Mouse (Mus musculus): ENCODE results near the gene Pde6b. TPM values are rescaled to one million over a fixed set of nuclear protein-coding genes. Genes with fewer than 3 reads are reported as not detected.

Gene Pde6b
- total RNA-seq, 2 experiments from 2014 or later, result 0.25 to 0.33 TPM

- no peak for DNase-seq (ENCODE audit: extremely low spot score in 1 of 2, low spot score in 1 of 2)
These were observed 2.6 kb upstream of the Pde6b start for GRCm38 (mm10) chr5:108385632-108386031.

GRCm38 (mm10) chr5:108386449-108386848 is 1.7 kb upstream of the Pde6b start:
- no peak for DNase-seq (ENCODE audit: extremely low spot score in 1 of 2, low spot score in 1 of 2)

GRCm38 (mm10) chr5:108389744-108390143 is 1.6 kb downstream of the Pde6b start:
- DNase-seq (ENCODE audit: extremely low spot score in 1 of 2, low spot score in 1 of 2), result no peak

- no peak for DNase-seq (ENCODE audit: extremely low spot score in 1 of 2, low spot score in 1 of 2)
These were observed 15.3 kb downstream of the Pde6b start for GRCm38 (mm10) chr5:108403453-108403852.

GRCm38 (mm10) chr5:108405460-108405859 is 17.3 kb downstream of the Pde6b start:
- DNase-seq (ENCODE audit: extremely low spot score in 1 of 2, low spot score in 1 of 2), result no peak

- no peak for DNase-seq (ENCODE audit: extremely low spot score in 1 of 2, low spot score in 1 of 2)
These were observed 18.8 kb downstream of the Pde6b start for GRCm38 (mm10) chr5:108406977-108407376.

GRCm38 (mm10) chr5:108414711-108415110 is 26.5 kb downstream of the Pde6b start:
- no peak for DNase-seq (ENCODE audit: extremely low spot score in 1 of 2, low spot score in 1 of 2)

GRCm38 (mm10) chr5:108422741-108423140 is 34.5 kb downstream of the Pde6b start:
- no peak for DNase-seq (ENCODE audit: extremely low spot score in 1 of 2, low spot score in 1 of 2)

GRCm38 (mm10) chr5:108423427-108423826 is 35.2 kb downstream of the Pde6b start:
- no peak for DNase-seq (ENCODE audit: extremely low spot score in 1 of 2, low spot score in 1 of 2)

- DNase-seq (ENCODE audit: extremely low spot score in 1 of 2, low spot score in 1 of 2), result peak in 1 of 2 experiments; percentile 57
These were observed 39.0 kb downstream of the Pde6b start for GRCm38 (mm10) chr5:108427186-108427585.

- no peak for DNase-seq (ENCODE audit: extremely low spot score in 1 of 2, low spot score in 1 of 2)
These were observed 43.0 kb downstream of the Pde6b start for GRCm38 (mm10) chr5:108431196-108431595.

GRCm38 (mm10) chr5:108433804-108434587 is 45.8 kb downstream of the Pde6b start, which contains the start of gene Atp5k:
Atp5k (minus strand) TSS chr5:108434448.
- peak; percentile 86 to 95 for DNase-seq (ENCODE audit: extremely low spot score in 1 of 2, low spot score in 1 of 2)

GRCm38 (mm10) chr5:108436101-108436500 is 47.9 kb downstream of the Pde6b start:
- no peak for DNase-seq (ENCODE audit: extremely low spot score in 1 of 2, low spot score in 1 of 2)

- no peak for DNase-seq (ENCODE audit: extremely low spot score in 1 of 2, low spot score in 1 of 2)
These were observed 58.8 kb downstream of the Pde6b start for GRCm38 (mm10) chr5:108446973-108447372.

GRCm38 (mm10) chr5:108447857-108448256 is 59.7 kb downstream of the Pde6b start:
- no peak for DNase-seq (ENCODE audit: extremely low spot score in 1 of 2, low spot score in 1 of 2)

- no peak for DNase-seq (ENCODE audit: extremely low spot score in 1 of 2, low spot score in 1 of 2)
These were observed 60.8 kb downstream of the Pde6b start, which contains the start of gene Mfsd7a for GRCm38 (mm10) chr5:108448785-108449668. Mfsd7a (minus strand) TSS chr5:108448891.

- DNase-seq (ENCODE audit: extremely low spot score in 1 of 2, low spot score in 1 of 2), result no peak
These were observed 62.8 kb downstream of the Pde6b start for GRCm38 (mm10) chr5:108450837-108451540.

GRCm38 (mm10) chr5:108451611-108452010 is 63.4 kb downstream of the Pde6b start:
- DNase-seq (ENCODE audit: extremely low spot score in 1 of 2, low spot score in 1 of 2), result no peak

- no peak for DNase-seq (ENCODE audit: extremely low spot score in 1 of 2, low spot score in 1 of 2)
These were observed 64.2 kb downstream of the Pde6b start for GRCm38 (mm10) chr5:108452422-108452821.

GRCm38 (mm10) chr5:108454094-108454493 is 65.9 kb downstream of the Pde6b start:
- no peak for DNase-seq (ENCODE audit: extremely low spot score in 1 of 2, low spot score in 1 of 2)

- no peak for DNase-seq (ENCODE audit: extremely low spot score in 1 of 2, low spot score in 1 of 2)
These were observed 70.5 kb downstream of the Pde6b start for GRCm38 (mm10) chr5:108458706-108459105.

All from layer of hippocampus, postnatal 25 days (tissue).